Mouse (Mus musculus) spleen, adult 2 months (tissue): ENCODE results near the gene Nav2. TPM values are rescaled to one million over a fixed set of nuclear protein-coding genes. Genes with fewer than 3 reads are reported as not detected.

Source experiments
- DNase-seq, 2 experiments: peaks; one replicate each; pipeline versions ENCODE4 v3.0.0 to v3.0.0-alpha.2; 2012 to 2021; ENCODE audit warnings: low spot score in 2 of 2, low read depth in 1 of 2
- H3K27ac ChIP-seq: fragments of 200-500 bp; 2 replicates; pipeline ENCODE4 v1.5.1; 2012; ENCODE audit warnings: low read length, inconsistent platforms; ENCODE audit not compliant: insufficient read depth
- H3K27me3 ChIP-seq: fragments of 200-500 bp; 2 replicates; pipeline ENCODE4 v1.6.1; 2012; ENCODE audit warnings: mild to moderate bottlenecking, moderate library complexity, low read length, inconsistent platforms; ENCODE audit not compliant: control insufficient read depth, insufficient read depth
- H3K36me3 ChIP-seq: fragments of 200-500 bp; 2 replicates; pipeline ENCODE4 v1.6.1; 2012; ENCODE audit warnings: mild to moderate bottlenecking, low read length, inconsistent platforms; ENCODE audit not compliant: control insufficient read depth, insufficient read depth
- H3K4me1 ChIP-seq: fragments of 200-500 bp; 2 replicates; pipeline ENCODE4 v1.6.1; 2011; ENCODE audit warnings: inconsistent platforms; ENCODE audit not compliant: control insufficient read depth, insufficient read depth, insufficient read length
- H3K4me3 ChIP-seq: fragments of 200-500 bp; 2 replicates; pipeline ENCODE4 v1.5.1; 2011; ENCODE audit warnings: mild to moderate bottlenecking, inconsistent platforms; ENCODE audit not compliant: insufficient read depth, insufficient read length; ENCODE audit errors: extremely low read depth
- CTCF ChIP-seq: fragments of 200-500 bp; IDR thresholded peaks from 2 replicates; pipeline ENCODE4 v1.5.1; 2011; ENCODE audit warnings: mild to moderate bottlenecking, inconsistent platforms; ENCODE audit not compliant: insufficient read depth, insufficient read length, insufficient replicate concordance; ENCODE audit errors: extremely low read depth
- POLR2A ChIP-seq: fragments of 200-500 bp; IDR thresholded peaks from 2 replicates; pipeline ENCODE4 v1.6.1; 2011; ENCODE audit warnings: low read depth, low read length, inconsistent platforms
- WGBS: fragments of 180-500 bp; shearing (Covaris S2); methylation state at CpG from one replicate; pipeline ENCODE4 v1.1.7; 2018; 5-methylcytosine and 5-hydroxymethylcytosine counted together
- polyA plus RNA-seq: library from polyadenylated mRNA; depleted of rRNA; stranded (reverse); fragments of >200 nt; gene quantifications from 2 replicates; pipeline ENCODE4 v1.2.3, GENCODE M21; 2012

The Nav2 gene
- polyA plus RNA-seq, 1 experiment, result 3.5 TPM

- 88% methylated on average over 3 of the region's 3 CpGs for WGBS
These were observed 450.6 kb downstream of the Nav2 start for GRCm38 (mm10) chr7:49359120-49359519.

GRCm38 (mm10) chr7:49360597-49360996, 452.1 kb downstream of the Nav2 start:
- WGBS, result 88% methylated on average over 3 of the region's 3 CpGs
- TF ChIP-seq CTCF (no peak), POLR2A (no peak)
- Histone ChIP-seq H3K4me3 (no peak overlapping the region), H3K36me3 (no peaks in the 10 kb centered on the region), H3K4me1 (no peaks in the 10 kb centered on the region), H3K27me3 (no peaks in the 10 kb centered on the region), H3K27ac (no peak overlapping the region)
- no peak for DNase-seq

More at GRCm38 (mm10) chr7:49359120-49359519, 450.6 kb downstream of the Nav2 start:
- H3K4me3 ChIP-seq, result no peak overlapping the region
- no peaks in the 10 kb centered on the region for H3K27me3 ChIP-seq
- H3K4me1 ChIP-seq, result no peaks in the 10 kb centered on the region
- DNase-seq, result no peak
- no peak for TF ChIP-seq POLR2A
- TF ChIP-seq CTCF, result no peak
- H3K36me3 ChIP-seq, result no peaks in the 10 kb centered on the region
- H3K27ac ChIP-seq, result no peak overlapping the region

DNA sequence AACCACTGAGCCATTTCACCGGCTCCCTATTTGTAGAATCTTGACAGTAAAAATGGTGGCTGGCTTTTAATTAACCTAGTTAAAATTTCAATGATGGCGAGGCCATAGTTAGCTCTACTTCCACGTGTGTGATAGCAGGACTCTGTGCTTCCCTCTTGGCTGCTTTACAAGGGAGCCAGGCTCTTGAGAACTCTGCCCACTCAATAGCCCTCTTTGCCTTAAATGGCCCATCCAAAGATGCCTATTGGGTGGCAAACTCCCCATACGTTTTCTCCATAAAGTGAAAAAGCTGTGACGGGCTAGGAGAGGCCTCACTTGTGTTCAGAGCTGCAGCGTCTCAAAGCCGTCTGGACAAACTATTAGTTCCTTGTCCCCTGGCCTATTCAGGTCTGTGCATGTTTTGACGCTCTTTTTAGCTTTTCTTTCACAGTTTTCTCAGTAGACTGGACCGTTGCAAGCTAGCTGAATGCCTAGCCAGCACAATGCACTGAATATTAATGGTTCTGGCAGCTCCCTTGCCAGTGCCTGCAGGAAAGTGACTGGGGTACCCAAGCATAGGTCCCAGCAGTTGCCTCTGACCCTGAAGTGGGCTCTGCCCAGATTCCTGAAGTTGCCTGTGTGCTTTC, 453.1 kb downstream of the Nav2 start:
- Histone ChIP-seq H3K4me1 (no peaks in the 10 kb centered on the region), H3K27me3 (no peaks in the 10 kb centered on the region), H3K4me3 (no peak overlapping the region), H3K36me3 (no peaks in the 10 kb centered on the region), H3K27ac (no peak overlapping the region)
- no peak for DNase-seq
- 90% methylated on average over 9 of the region's 9 CpGs for WGBS
- no peak for TF ChIP-seq CTCF
- no peak for TF ChIP-seq POLR2A

DNA sequence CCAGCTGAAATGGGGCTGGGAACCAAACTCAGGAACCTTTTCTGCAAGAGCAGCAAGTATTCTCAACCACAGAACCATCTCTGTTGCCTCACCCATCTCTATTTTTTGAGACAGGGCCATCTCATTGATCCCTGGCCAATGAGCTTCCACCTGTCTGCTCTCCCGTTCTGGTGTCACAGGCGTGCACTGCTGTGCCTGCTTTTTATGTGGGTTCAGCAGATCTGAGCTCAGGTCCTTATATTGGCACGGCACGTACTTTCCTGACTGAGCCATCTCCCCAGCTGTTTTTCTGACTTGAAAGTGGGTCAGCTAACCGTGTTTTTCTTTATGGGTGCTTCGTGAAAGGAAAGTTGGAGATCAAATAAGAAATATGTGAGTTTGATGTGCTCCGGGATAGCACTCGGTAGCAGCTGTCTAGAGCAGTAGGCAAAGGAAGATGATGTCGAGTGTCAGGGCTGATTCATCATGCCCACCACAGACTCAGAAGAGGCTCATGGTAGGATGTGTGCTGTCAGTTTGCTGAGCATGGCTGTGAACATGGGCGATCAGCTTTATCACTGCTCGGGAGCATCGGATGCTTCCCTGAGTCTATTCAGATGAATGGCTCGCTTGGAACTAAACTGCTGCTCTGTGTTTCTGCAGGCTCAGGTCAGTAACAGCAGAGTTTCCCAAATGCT, 456.1 kb downstream of the Nav2 start:
- Histone ChIP-seq H3K27me3 (no peaks in the 10 kb centered on the region), H3K36me3 (no peaks in the 10 kb centered on the region), H3K4me1 (peaks cover 4% of the 10 kb centered on the region; the same call in 1 of the 2 replicates), H3K4me3 (no peak overlapping the region), H3K27ac (no peak overlapping the region)
- WGBS, result 80% methylated on average over 13 of the region's 13 CpGs
- DNase-seq, result no peak
- TF ChIP-seq POLR2A, result no peak
- TF ChIP-seq CTCF, result no peak

DNA sequence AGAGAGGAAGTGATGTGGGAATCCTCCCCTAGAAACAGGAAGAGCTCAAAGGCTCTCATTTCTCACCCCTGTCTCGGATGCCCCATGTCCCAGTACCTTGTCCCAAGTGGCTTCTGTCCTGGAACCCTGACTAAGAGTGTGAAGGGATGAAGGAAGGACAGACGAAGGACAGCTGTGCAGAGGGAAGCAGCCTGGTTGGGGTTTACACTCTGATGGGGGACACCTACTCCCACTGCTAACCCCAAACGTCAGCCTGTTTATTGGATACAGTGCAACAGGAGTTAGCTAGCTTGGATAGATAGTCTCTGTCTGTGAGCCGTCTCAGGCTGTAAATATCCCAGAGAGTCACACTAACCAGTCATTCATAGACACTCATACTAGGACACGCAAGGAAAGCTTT, 460.1 kb downstream of the Nav2 start:
- no peak overlapping the region for H3K4me3 ChIP-seq
- H3K27ac ChIP-seq, result no peak overlapping the region
- H3K36me3 ChIP-seq, result no peaks in the 10 kb centered on the region
- H3K4me1 ChIP-seq, result peaks cover 4% of the 10 kb centered on the region; the same call in 1 of the 2 replicates
- no peak for DNase-seq
- TF ChIP-seq POLR2A, result no peak
- TF ChIP-seq CTCF, result no peak
- WGBS, result 69% methylated on average over 5 of the region's 5 CpGs
- H3K27me3 ChIP-seq, result no peaks in the 10 kb centered on the region

DNA sequence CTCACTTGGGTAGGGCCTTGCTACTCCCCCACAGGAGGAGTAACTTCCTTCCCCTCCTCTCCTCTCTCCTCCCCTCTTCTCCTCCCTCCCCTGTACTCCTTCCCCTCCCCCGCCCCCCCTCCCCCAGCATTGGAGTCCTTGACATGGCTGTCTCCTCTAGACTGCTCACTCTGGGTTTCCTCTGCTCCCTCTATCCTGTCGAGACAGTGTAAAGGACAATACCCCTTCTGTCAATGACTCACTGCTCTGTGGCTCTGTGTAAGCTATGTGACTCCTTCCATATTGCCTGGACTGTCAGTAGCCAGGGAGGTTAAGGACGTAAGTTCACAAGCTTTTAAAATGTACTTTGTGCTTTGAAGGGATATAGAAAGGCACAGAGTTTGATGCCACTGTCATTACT, 460.5 kb downstream of the Nav2 start:
- 69% methylated on average over 3 of the region's 3 CpGs for WGBS
- Histone ChIP-seq H3K36me3 (no peaks in the 10 kb centered on the region), H3K27ac (no peak overlapping the region), H3K4me1 (peaks cover 4% of the 10 kb centered on the region; the same call in 1 of the 2 replicates), H3K27me3 (no peaks in the 10 kb centered on the region), H3K4me3 (no peak overlapping the region)
- no peak for DNase-seq
- TF ChIP-seq POLR2A, result no peak
- no peak for TF ChIP-seq CTCF

DNA sequence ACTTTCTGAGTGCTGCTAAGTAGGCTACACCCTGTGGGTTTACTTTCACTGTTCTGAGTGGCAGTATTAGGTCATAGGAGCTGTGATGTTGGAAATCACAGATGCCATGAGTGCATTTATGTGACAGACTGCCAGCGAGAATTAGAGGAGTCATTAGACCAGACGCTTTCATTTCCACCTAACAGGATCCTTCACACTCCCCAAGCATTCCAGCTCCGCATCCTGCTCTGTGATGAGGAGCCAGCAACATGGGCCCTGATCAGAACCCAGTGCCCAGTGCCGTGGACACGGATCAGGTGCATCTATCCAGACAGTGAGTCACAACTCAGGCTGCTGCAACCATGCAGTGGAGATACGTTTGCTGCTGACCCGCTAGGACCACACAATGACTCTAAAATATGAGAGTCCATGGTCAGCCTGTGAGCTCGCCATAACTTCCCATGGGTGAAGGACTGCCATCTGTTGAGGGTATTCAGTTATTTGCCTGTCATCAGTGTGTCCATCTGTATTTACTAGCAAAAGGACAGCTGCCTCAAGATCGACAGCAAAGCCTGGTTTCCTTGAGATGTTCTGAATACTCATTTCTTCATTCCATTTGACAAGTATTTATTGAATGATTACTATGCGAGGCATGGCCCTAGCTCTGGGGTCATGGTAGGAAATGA, 461.4 kb downstream of the Nav2 start:
- 86% methylated on average over 10 of the region's 10 CpGs for WGBS
- no peak for TF ChIP-seq POLR2A
- TF ChIP-seq CTCF, result no peak
- no peak overlapping the region for H3K27ac ChIP-seq
- DNase-seq, result no peak
- H3K4me3 ChIP-seq, result no peak overlapping the region
- H3K36me3 ChIP-seq, result no peaks in the 10 kb centered on the region
- H3K4me1 ChIP-seq, result peaks cover 4% of the 10 kb centered on the region; the same call in 1 of the 2 replicates
- H3K27me3 ChIP-seq, result no peaks in the 10 kb centered on the region
